Mouse (Mus musculus): ENCODE results near the gene Mfap5.
"Not testable (repeated sequence)": the region's sequence is repeated elsewhere in the genome, so short reads cannot be mapped to it uniquely, and the experiment has no call there.

Mfap5 gene

GRCm38 (mm10) chr6:122505545-122505944 lies at the start of gene Mfap5:
Gene Mfap5 (plus strand): TSS chr6:122505845.
- H3K27me3 ChIP-seq (ENCODE audit: insufficient read depth, low read length): peaks cover 9% of the 10 kb centered on the region
- H3K4me3 ChIP-seq (replicated peaks; ENCODE audit: low read length): no peak within 1 kb of the TSS
- peaks cover 6% of the 10 kb centered on the region for H3K4me1 ChIP-seq (replicated peaks; ENCODE audit: low read depth, low read length)
- TF ChIP-seq NANOG (IDR thresholded peaks at IDR 0.05; ENCODE audit: borderline replicate concordance, low read length): no peak
- TF ChIP-seq CTCF (conservative IDR thresholded peaks at IDR 0.05; ENCODE audit: low read length): no peak
- H3K36me3 ChIP-seq (ENCODE audit: insufficient read depth, low read length): no peaks in the 10 kb centered on the region
- H3K9me3 ChIP-seq (ENCODE audit: low read length): no peaks in the 10 kb centered on the region

- H3K4me1 ChIP-seq (replicated peaks; ENCODE audit: low read depth, low read length): peaks cover 6% of the 10 kb centered on the region; the same call in 1 of the 2 replicates
- H3K9me3 ChIP-seq (ENCODE audit: low read length): no peaks in the 10 kb centered on the region
- no peak overlapping the region for H3K4me3 ChIP-seq (replicated peaks; ENCODE audit: low read length)
- H3K27me3 ChIP-seq (ENCODE audit: insufficient read depth, low read length): no peaks in the 10 kb centered on the region
- H3K36me3 ChIP-seq (ENCODE audit: insufficient read depth, low read length): peaks cover 71% of the 10 kb centered on the region
- TF ChIP-seq CTCF (conservative IDR thresholded peaks at IDR 0.05; ENCODE audit: low read length) (no peak), NANOG (IDR thresholded peaks at IDR 0.05; ENCODE audit: borderline replicate concordance, low read length) (no peak), POU5F1 (IDR thresholded peaks at IDR 0.05; ENCODE audit: borderline replicate concordance, low read length) (no peak)
These were observed 46.5 kb upstream of the Mfap5 start for GRCm38 (mm10) chr6:122458946-122459693.

GRCm38 (mm10) chr6:122466092-122466713 lies 39.4 kb upstream of the Mfap5 start:
- Histone ChIP-seq H3K27me3 (ENCODE audit: insufficient read depth, low read length) (no peaks in the 10 kb centered on the region), H3K9me3 (ENCODE audit: low read length) (no peaks in the 10 kb centered on the region), H3K36me3 (ENCODE audit: insufficient read depth, low read length) (peaks cover 46% of the 10 kb centered on the region), H3K4me1 (replicated peaks; ENCODE audit: low read depth, low read length) (peaks cover 49% of the 10 kb centered on the region), H3K4me3 (replicated peaks; ENCODE audit: low read length) (no peak overlapping the region)
- no peak for TF ChIP-seq NANOG (IDR thresholded peaks at IDR 0.05; ENCODE audit: borderline replicate concordance, low read length)
- no peak for TF ChIP-seq CTCF (conservative IDR thresholded peaks at IDR 0.05; ENCODE audit: low read length)
- TF ChIP-seq POU5F1 (IDR thresholded peaks at IDR 0.05; ENCODE audit: borderline replicate concordance, low read length): no peak

GRCm38 (mm10) chr6:122469030-122469640 lies 36.5 kb upstream of the Mfap5 start:
- no peak for TF ChIP-seq NANOG (IDR thresholded peaks at IDR 0.05; ENCODE audit: borderline replicate concordance, low read length)
- no peak for TF ChIP-seq POU5F1 (IDR thresholded peaks at IDR 0.05; ENCODE audit: borderline replicate concordance, low read length)
- TF ChIP-seq CTCF (conservative IDR thresholded peaks at IDR 0.05; ENCODE audit: low read length): no peak
- H3K27me3 ChIP-seq (ENCODE audit: insufficient read depth, low read length): no peaks in the 10 kb centered on the region
- peaks cover 77% of the 10 kb centered on the region for H3K4me1 ChIP-seq (replicated peaks; ENCODE audit: low read depth, low read length)
- no peaks in the 10 kb centered on the region for H3K9me3 ChIP-seq (ENCODE audit: low read length)
- H3K36me3 ChIP-seq (ENCODE audit: insufficient read depth, low read length): peaks cover 38% of the 10 kb centered on the region
- no peak overlapping the region for H3K4me3 ChIP-seq (replicated peaks; ENCODE audit: low read length)

GRCm38 (mm10) chr6:122470240-122470639 lies 35.4 kb upstream of the Mfap5 start:
- Histone ChIP-seq H3K4me1 (replicated peaks; ENCODE audit: low read depth, low read length) (peaks cover 79% of the 10 kb centered on the region), H3K4me3 (replicated peaks; ENCODE audit: low read length) (no peak overlapping the region), H3K9me3 (ENCODE audit: low read length) (no peaks in the 10 kb centered on the region), H3K27me3 (ENCODE audit: insufficient read depth, low read length) (no peaks in the 10 kb centered on the region), H3K36me3 (ENCODE audit: insufficient read depth, low read length) (peaks cover 35% of the 10 kb centered on the region)
- TF ChIP-seq CTCF (conservative IDR thresholded peaks at IDR 0.05; ENCODE audit: low read length) (no peak), POU5F1 (IDR thresholded peaks at IDR 0.05; ENCODE audit: borderline replicate concordance, low read length) (no peak), NANOG (IDR thresholded peaks at IDR 0.05; ENCODE audit: borderline replicate concordance, low read length) (no peak)

- Histone ChIP-seq H3K4me1 (replicated peaks; ENCODE audit: low read depth, low read length) (peaks cover 76% of the 10 kb centered on the region), H3K36me3 (ENCODE audit: insufficient read depth, low read length) (peaks cover 24% of the 10 kb centered on the region), H3K4me3 (replicated peaks; ENCODE audit: low read length) (peak overlapping the region; percentile 1; the same call in 1 of the 2 replicates)
- TF ChIP-seq NANOG (IDR thresholded peaks at IDR 0.05; ENCODE audit: borderline replicate concordance, low read length): peak; percentile 57; the same call in 1 of the 2 replicates
- not testable (repeated sequence) for H3K9me3 ChIP-seq (ENCODE audit: low read length); H3K27me3 ChIP-seq (ENCODE audit: insufficient read depth, low read length)
These were observed 34.2 kb upstream of the Mfap5 start for GRCm38 (mm10) chr6:122471461-122471860.

- no peaks in the 10 kb centered on the region for H3K9me3 ChIP-seq (ENCODE audit: low read length)
- no peak overlapping the region for H3K4me3 ChIP-seq (replicated peaks; ENCODE audit: low read length)
- no peaks in the 10 kb centered on the region for H3K36me3 ChIP-seq (ENCODE audit: insufficient read depth, low read length)
- TF ChIP-seq CTCF (conservative IDR thresholded peaks at IDR 0.05; ENCODE audit: low read length) (no peak), NANOG (IDR thresholded peaks at IDR 0.05; ENCODE audit: borderline replicate concordance, low read length) (no peak), POU5F1 (IDR thresholded peaks at IDR 0.05; ENCODE audit: borderline replicate concordance, low read length) (no peak)
- H3K4me1 ChIP-seq (replicated peaks; ENCODE audit: low read depth, low read length): peaks cover 27% of the 10 kb centered on the region
- H3K27me3 ChIP-seq (ENCODE audit: insufficient read depth, low read length): no peaks in the 10 kb centered on the region
These were observed 27.6 kb upstream of the Mfap5 start for GRCm38 (mm10) chr6:122478062-122478461.

GRCm38 (mm10) chr6:122485401-122486296 lies 20.0 kb upstream of the Mfap5 start:
- no peak for TF ChIP-seq NANOG (IDR thresholded peaks at IDR 0.05; ENCODE audit: borderline replicate concordance, low read length)
- TF ChIP-seq CTCF (conservative IDR thresholded peaks at IDR 0.05; ENCODE audit: low read length): no peak
- TF ChIP-seq POU5F1 (IDR thresholded peaks at IDR 0.05; ENCODE audit: borderline replicate concordance, low read length): no peak
- H3K36me3 ChIP-seq (ENCODE audit: insufficient read depth, low read length): no peaks in the 10 kb centered on the region
- H3K9me3 ChIP-seq (ENCODE audit: low read length): no peaks in the 10 kb centered on the region
- peaks cover 41% of the 10 kb centered on the region for H3K27me3 ChIP-seq (ENCODE audit: insufficient read depth, low read length)
- peak overlapping the region; percentile 87 for H3K4me3 ChIP-seq (replicated peaks; ENCODE audit: low read length)
- peaks cover 32% of the 10 kb centered on the region for H3K4me1 ChIP-seq (replicated peaks; ENCODE audit: low read depth, low read length)
